Mouse (Mus musculus): ENCODE results near the gene Aoc1. TPM values are rescaled to one million over a fixed set of nuclear protein-coding genes. Genes with fewer than 3 reads are reported as not detected.
A peak's percentile ranks its signal among the peaks of the same experiment; 100 is the strongest.

The Aoc1 gene
- total and polyA plus RNA-seq, 3 experiments = 0.19 to 0.21 TPM; not detected in 1

DNA sequence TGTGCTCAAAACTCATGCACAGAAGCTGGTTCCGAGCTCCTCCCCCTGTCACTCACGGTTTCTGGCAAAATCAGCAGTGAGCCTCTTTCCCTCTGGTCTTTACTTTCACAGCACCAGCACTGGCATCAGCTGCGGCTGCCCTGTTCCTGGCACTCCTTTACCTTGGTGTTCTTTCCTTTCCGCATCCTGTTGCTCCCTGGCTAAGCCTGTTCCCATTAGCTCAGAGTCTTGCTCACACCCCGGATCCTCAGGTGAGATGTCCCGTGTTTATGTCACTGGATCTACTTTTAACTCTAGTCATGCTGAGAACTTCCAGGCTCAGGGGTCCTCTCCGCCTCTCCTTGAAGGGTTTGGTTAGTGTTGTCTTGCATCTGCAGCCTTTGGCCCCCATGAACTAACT is 35.2 kb upstream of the Aoc1 start:
- DNase-seq (ENCODE audit: extremely low read depth) = no peak
- H3K36me3 ChIP-seq (replicated peaks in 1 of 2; ENCODE audit: control insufficient read depth in 1 of 2, insufficient read depth in 1 of 2, low read length in 1 of 2) = peaks cover 3 to 66% of the 10 kb centered on the region in 2 experiments
- no peak overlapping the region for H3K27ac ChIP-seq (ENCODE audit: insufficient read depth, low read depth)
- dilution Hi-C loops (cut with MboI; ENCODE audit: extremely low pct_ligation_motif_present, extremely low pct_unique_long_range_greater_than_20kb, low sequenced_read_pairs) (no loop called here), in situ Hi-C loops (cut with MboI; ENCODE audit: low pct_ligation_motif_present, low pct_unique_long_range_greater_than_20kb, low sequenced_read_pairs) (no loop called here)
- H3K9ac ChIP-seq (ENCODE audit: insufficient read depth, low read depth) = no peak overlapping the region
- no peaks in the 10 kb centered on the region for H3K79me2 ChIP-seq (replicated peaks; ENCODE audit: control insufficient read depth, extremely low read depth, insufficient read depth, poor library complexity, severe bottlenecking)
- peaks cover 7 to 85% of the 10 kb centered on the region in 2 experiments for H3K4me1 ChIP-seq (ENCODE audit: control insufficient read depth in 1 of 2, insufficient read depth in 2 of 2)
- H3K4me2 ChIP-seq (ENCODE audit: insufficient read depth, low read depth, poor library complexity, severe bottlenecking) = no peak overlapping the region
- TF ChIP-seq GABPA (IDR thresholded peaks at IDR 0.05; ENCODE audit: insufficient replicate concordance, low read depth, low read length) (no peak), NELFE (IDR thresholded peaks at IDR 0.05; ENCODE audit: low read depth, low read length) (no peak), JUND (conservative IDR thresholded peaks at IDR 0.05; ENCODE audit: low read depth, low read length) (no peak), JUN (IDR thresholded peaks at IDR 0.05; ENCODE audit: insufficient read depth, low read depth, low read length) (no peak), HCFC1 (IDR thresholded peaks at IDR 0.05; ENCODE audit: low read depth, low read length) (no peak), UBTF (IDR thresholded peaks at IDR 0.05; ENCODE audit: low read depth, low read length) (no peak), RCOR1 (conservative IDR thresholded peaks at IDR 0.05; ENCODE audit: low read depth, low read length) (no peak), POLR2AphosphoS2 (IDR thresholded peaks at IDR 0.05; ENCODE audit: low read depth, low read length) (no peak), ETS1 (conservative IDR thresholded peaks at IDR 0.05; ENCODE audit: low read depth, low read length) (no peak), SIN3A (IDR thresholded peaks at IDR 0.05; ENCODE audit: low read length) (no peak), CHD2 (IDR thresholded peaks at IDR 0.05; ENCODE audit: low read length) (no peak)
- no peaks in the 10 kb centered on the region for H3K9me3 ChIP-seq (replicated peaks; ENCODE audit: low read length)
- no peak overlapping the region for H3K4me3 ChIP-seq (replicated peaks in 1 of 3; ENCODE audit: low read depth in 2 of 3, low read length in 2 of 3, poor library complexity in 1 of 3)
- H3K27me3 ChIP-seq (replicated peaks) = no peaks in the 10 kb centered on the region

GRCm38 (mm10) chr6:48838321-48839080 is 34.2 kb upstream of the Aoc1 start:
- Histone ChIP-seq H3K4me2 (ENCODE audit: insufficient read depth, low read depth, poor library complexity, severe bottlenecking) (no peak overlapping the region), H3K9me3 (replicated peaks; ENCODE audit: low read length) (no peaks in the 10 kb centered on the region), H3K36me3 (replicated peaks in 1 of 2; ENCODE audit: control insufficient read depth in 1 of 2, insufficient read depth in 1 of 2, low read length in 1 of 2) (peaks cover 3 to 67% of the 10 kb centered on the region in 2 experiments), H3K9ac (ENCODE audit: insufficient read depth, low read depth) (no peak overlapping the region), H3K4me3 (replicated peaks in 1 of 3; ENCODE audit: low read depth in 2 of 3, low read length in 2 of 3, poor library complexity in 1 of 3) (peak overlapping the region in 2 of 3 experiments; percentile 59 to 73), H3K27me3 (replicated peaks) (no peaks in the 10 kb centered on the region), H3K79me2 (replicated peaks; ENCODE audit: control insufficient read depth, extremely low read depth, insufficient read depth, poor library complexity, severe bottlenecking) (no peaks in the 10 kb centered on the region), H3K27ac (ENCODE audit: insufficient read depth, low read depth) (no peak overlapping the region), H3K4me1 (ENCODE audit: control insufficient read depth in 1 of 2, insufficient read depth in 2 of 2) (peaks cover 7 to 86% of the 10 kb centered on the region in 2 experiments)
- dilution Hi-C loops (cut with MboI; ENCODE audit: extremely low pct_ligation_motif_present, extremely low pct_unique_long_range_greater_than_20kb, low sequenced_read_pairs) = no loop called here
- TF ChIP-seq MAFK (IDR thresholded peaks at IDR 0.05; ENCODE audit: insufficient replicate concordance, low read length) = no peak
- TF ChIP-seq EP300 (IDR thresholded peaks at IDR 0.05; ENCODE audit: low read length) = no peak
- TF ChIP-seq MYC (IDR thresholded peaks at IDR 0.05; ENCODE audit: low read depth, low read length) = no peak
- no peak for TF ChIP-seq PAX5 (IDR thresholded peaks at IDR 0.05; ENCODE audit: low read length)
- TF ChIP-seq USF2 (conservative IDR thresholded peaks at IDR 0.05; ENCODE audit: low read depth, low read length) = no peak
- TF ChIP-seq MAX (IDR thresholded peaks at IDR 0.05; ENCODE audit: low read length) = no peak
- TF ChIP-seq CTCF (conservative IDR thresholded peaks at IDR 0.05 in 1 of 2, IDR thresholded peaks at IDR 0.05 in 1 of 2; ENCODE audit: low read depth in 2 of 2, low read length in 2 of 2) = no peak
- TF ChIP-seq RCOR1 (conservative IDR thresholded peaks at IDR 0.05; ENCODE audit: low read depth, low read length) = no peak
- no peak for TF ChIP-seq MEF2A (IDR thresholded peaks at IDR 0.05; ENCODE audit: borderline replicate concordance, low read depth, low read length)
- no peak for TF ChIP-seq GABPA (IDR thresholded peaks at IDR 0.05; ENCODE audit: insufficient replicate concordance, low read depth, low read length)
- no peak for TF ChIP-seq RAD21 (IDR thresholded peaks at IDR 0.05; ENCODE audit: low read depth, low read length)
- in situ Hi-C loops (cut with MboI; ENCODE audit: low pct_ligation_motif_present, low pct_unique_long_range_greater_than_20kb, low sequenced_read_pairs) = no loop called here
- DNase-seq (ENCODE audit: extremely low read depth) = no peak

Data from CH12.LX (cell line).